Mouse (Mus musculus) spleen, adult 2 months (tissue): Measurements from ENCODE around the gene Olfr1328. TPM values are rescaled to one million over a fixed set of nuclear protein-coding genes. Genes with fewer than 3 reads are reported as not detected.

Source experiments
- DNase-seq, 2 experiments: peaks; one replicate each; pipeline versions ENCODE4 v3.0.0 to v3.0.0-alpha.2; 2012 to 2021; ENCODE audit warnings: low spot score in 2 of 2, low read depth in 1 of 2
- H3K27ac ChIP-seq: fragments of 200-500 bp; 2 replicates; pipeline ENCODE4 v1.5.1; 2012; ENCODE audit warnings: low read length, inconsistent platforms; ENCODE audit not compliant: insufficient read depth
- H3K27me3 ChIP-seq: fragments of 200-500 bp; 2 replicates; pipeline ENCODE4 v1.6.1; 2012; ENCODE audit warnings: mild to moderate bottlenecking, moderate library complexity, low read length, inconsistent platforms; ENCODE audit not compliant: control insufficient read depth, insufficient read depth
- H3K36me3 ChIP-seq: fragments of 200-500 bp; 2 replicates; pipeline ENCODE4 v1.6.1; 2012; ENCODE audit warnings: mild to moderate bottlenecking, low read length, inconsistent platforms; ENCODE audit not compliant: control insufficient read depth, insufficient read depth
- H3K4me1 ChIP-seq: fragments of 200-500 bp; 2 replicates; pipeline ENCODE4 v1.6.1; 2011; ENCODE audit warnings: inconsistent platforms; ENCODE audit not compliant: control insufficient read depth, insufficient read depth, insufficient read length
- H3K4me3 ChIP-seq: fragments of 200-500 bp; 2 replicates; pipeline ENCODE4 v1.5.1; 2011; ENCODE audit warnings: mild to moderate bottlenecking, inconsistent platforms; ENCODE audit not compliant: insufficient read depth, insufficient read length; ENCODE audit errors: extremely low read depth
- CTCF ChIP-seq: fragments of 200-500 bp; IDR thresholded peaks from 2 replicates; pipeline ENCODE4 v1.5.1; 2011; ENCODE audit warnings: mild to moderate bottlenecking, inconsistent platforms; ENCODE audit not compliant: insufficient read depth, insufficient read length, insufficient replicate concordance; ENCODE audit errors: extremely low read depth
- POLR2A ChIP-seq: fragments of 200-500 bp; IDR thresholded peaks from 2 replicates; pipeline ENCODE4 v1.6.1; 2011; ENCODE audit warnings: low read depth, low read length, inconsistent platforms
- WGBS: fragments of 180-500 bp; shearing (Covaris S2); methylation state at CpG from one replicate; pipeline ENCODE4 v1.1.7; 2018; 5-methylcytosine and 5-hydroxymethylcytosine counted together
- polyA plus RNA-seq: library from polyadenylated mRNA; depleted of rRNA; stranded (reverse); fragments of >200 nt; gene quantifications from 2 replicates; pipeline ENCODE4 v1.2.3, GENCODE M21; 2012; rRNA removed

Olfr1328 gene
- polyA plus RNA-seq, 1 experiment: not detected

GRCm38 (mm10) chr4:118901981-118902380, 36.4 kb downstream of the Olfr1328 start:
- no peak overlapping the region for H3K4me3 ChIP-seq
- WGBS: 72% methylated on average over 2 of the region's 2 CpGs
- H3K27ac ChIP-seq: no peak overlapping the region

GRCm38 (mm10) chr4:118888297-118888696, 50.1 kb downstream of the Olfr1328 start, which contains the start of gene Olfr1330:
Olfr1330 (plus strand) TSS chr4:118888597.
- H3K27me3 ChIP-seq: no peaks in the 10 kb centered on the region
- no peak for TF ChIP-seq POLR2A
- no peak for TF ChIP-seq CTCF
- 82% methylated on average over 1 of the region's 1 CpGs for WGBS
- no peaks in the 10 kb centered on the region for H3K4me1 ChIP-seq
- H3K27ac ChIP-seq: no peak within 1 kb of the TSS
- H3K4me3 ChIP-seq: no peak within 1 kb of the TSS
- H3K36me3 ChIP-seq: no peaks in the 10 kb centered on the region
- DNase-seq: no peak

More at GRCm38 (mm10) chr4:118901981-118902380, 36.4 kb downstream of the Olfr1328 start:
- Histone ChIP-seq H3K27me3 (no peaks in the 10 kb centered on the region), H3K36me3 (no peaks in the 10 kb centered on the region), H3K4me1 (no peaks in the 10 kb centered on the region)
- DNase-seq: no peak
- TF ChIP-seq POLR2A: no peak
- TF ChIP-seq CTCF: no peak

Other genes starting within 250 kb of the Olfr1328 start
- gene Olfr1342, start 245.9 kb downstream of the Olfr1328 start, polyA plus RNA-seq: 0.18 TPM in 1 of 2 replicates, not detected in the other
- not detected in 2 replicates for gene Olfr1341, start 235.1 kb downstream of the Olfr1328 start, polyA plus RNA-seq
- not detected in 2 replicates for gene Olfr1340, start 218.5 kb downstream of the Olfr1328 start, polyA plus RNA-seq
- gene Olfr1339, start 206.4 kb downstream of the Olfr1328 start, polyA plus RNA-seq: not detected in 2 replicates
- not detected in 2 replicates for gene Olfr1338, start 179.9 kb downstream of the Olfr1328 start, polyA plus RNA-seq
- gene Olfr1337, start 156.0 kb downstream of the Olfr1328 start, polyA plus RNA-seq: not detected in 2 replicates
- not detected in 2 replicates for gene Olfr1335, start 128.7 kb downstream of the Olfr1328 start, polyA plus RNA-seq
- not detected in 2 replicates for gene Olfr1333, start 102.3 kb downstream of the Olfr1328 start, polyA plus RNA-seq
- gene Olfr1331, start 74.0 kb downstream of the Olfr1328 start, polyA plus RNA-seq: not detected in 2 replicates
- gene Olfr1330, start 50.0 kb downstream of the Olfr1328 start, polyA plus RNA-seq: not detected in 2 replicates
- not detected in 2 replicates for gene Olfr1329, start 21.1 kb downstream of the Olfr1328 start, polyA plus RNA-seq
- gene Lao1, start 23.0 kb upstream of the Olfr1328 start, polyA plus RNA-seq: not detected in 2 replicates
- gene Slc2a1, start 170.1 kb upstream of the Olfr1328 start, polyA plus RNA-seq: 47.7 and 68.9 TPM in 2 replicates
- gene Zfp691, start 235.6 kb upstream of the Olfr1328 start, polyA plus RNA-seq: 10.2 and 10.4 TPM in 2 replicates